Comparison of ENCODE assay signal across 8 mouse cellular contexts in genomic region chr19:7205753-7206736, GRCm38 (mm10). TPM values are rescaled to one million over a fixed set of nuclear protein-coding genes. Genes with fewer than 3 reads are reported as not detected.
DNase-seq lines count a peak whose midpoint lies in the region; ATAC-seq lines count a peak whose summit lies in the region.

Gene Otub1, minus strand, starts transcription at chr19:7206316.

- peaks cover 34% of the 10 kb centered on the region for H3K36me3 ChIP-seq in intestine, embryonic 14.5 days (ENCODE audit: control insufficient read depth, insufficient read depth, low read length)

- H3K4me3 ChIP-seq in intestine, embryonic 14.5 days (ENCODE audit: low read depth, low read length) = peak within 1 kb of the TSS; percentile 89

- intact Hi-C loops in left cerebral cortex, postnatal 14 days (cut with DNase I) = no loop called here

- H3K4me1 ChIP-seq in intestine, embryonic 14.5 days (replicated peaks; ENCODE audit: control insufficient read depth, insufficient read depth, low read length) = peaks cover 23% of the 10 kb centered on the region

- H3K27ac ChIP-seq in intestine, embryonic 14.5 days (ENCODE audit: low read depth) = peak within 1 kb of the TSS; percentile 98

- peak; percentile 96 to 98 for DNase-seq in adrenal gland, adult (ENCODE audit: inconsistent age in 2 of 2, low spot score in 1 of 2)
- DNase-seq in embryo, embryonic 10.5 days (ENCODE audit: low spot score) = peak; percentile 98
- peak; percentile 92 for DNase-seq in gastrocnemius, postnatal 25 days
- DNase-seq in intestine, embryonic 14.5 days (ENCODE audit: low spot score) = peak; percentile 97
- DNase-seq in left cerebral cortex, postnatal 14 days (ENCODE audit: low spot score in 2 of 2) = peak; percentile 93
- peak; percentile 96 for DNase-seq in mesoderm, embryonic 11.5 days (ENCODE audit: low read depth, low spot score)
- DNase-seq in right cerebral cortex, postnatal 36 days (ENCODE audit: low spot score in 2 of 2) = peak; percentile 90 to 92
- DNase-seq in yolk sac, embryonic 10.5 days (ENCODE audit: low spot score) = peak; percentile 97

- ATAC-seq in intestine, embryonic 14.5 days (replicated peaks; ENCODE audit: low FRiP score, low TSS enrichment, low read depth) = peak; percentile 96

- no peaks in the 10 kb centered on the region for H3K9me3 ChIP-seq in intestine, embryonic 14.5 days (ENCODE audit: control insufficient read depth, low read length)

- H3K27me3 ChIP-seq in intestine, embryonic 14.5 days (replicated peaks; ENCODE audit: control insufficient read depth, insufficient read depth, low read length) = no peaks in the 10 kb centered on the region

- H3K9ac ChIP-seq in intestine, embryonic 14.5 days (ENCODE audit: low read length) = peak within 1 kb of the TSS; percentile 76

- WGBS in intestine, embryonic 14.5 days = under 1% methylated on average over 69 of the region's 79 CpGs

- peak within 1 kb of the TSS; percentile 94 for H3K4me2 ChIP-seq in intestine, embryonic 14.5 days (ENCODE audit: low read length)

RNA-seq across cellular contexts. Expression of gene Otub1, which starts in this region (rescaled TPM):
- 10 to 100 TPM; 48.4 to 48.5 TPM for total RNA-seq in gastrocnemius, postnatal 25 days (2021)
- 205 and 224 TPM in 2 replicates for polyA plus RNA-seq in intestine, embryonic 14.5 days (2014; fragmentation: Nextera tagmentation; extraction: Ambion mirVana)
- 100 to 1,000 TPM; 268 to 271 TPM for total RNA-seq in left cerebral cortex, postnatal 14 days (2021)

Comparison
In these comparisons a context has a peak if more than half of its experiments do, and no peak if none do; other contexts are left out.
1. Peak in every context shown above with its lines: DNase-seq, ATAC-seq, H3K4me3 ChIP-seq and H3K27ac ChIP-seq.
2. RNA of gene Otub1 (total RNA-seq): 268 to 271 TPM in left cerebral cortex, postnatal 14 days; 48.4 to 48.5 TPM in gastrocnemius, postnatal 25 days; every median in the first group is over 4 times any median in the second.